Mouse (Mus musculus) c-Kit-negative CD71-positive TER-119-positive erythroid progenitor cells, embryonic 14.5 days (primary cell): Measurements from ENCODE around the gene Klhl26.

Experiments
- DNase-seq: peaks from one replicate; pipeline ENCODE4 v3.0.0-alpha.2; 2013; ENCODE audit warnings: low read depth, low spot score

Gene Klhl26

GRCm38 (mm10) chr8:70477269-70477982 is 658 bp upstream of the Klhl26 start:
- peak; percentile 60 for DNase-seq

DNA sequence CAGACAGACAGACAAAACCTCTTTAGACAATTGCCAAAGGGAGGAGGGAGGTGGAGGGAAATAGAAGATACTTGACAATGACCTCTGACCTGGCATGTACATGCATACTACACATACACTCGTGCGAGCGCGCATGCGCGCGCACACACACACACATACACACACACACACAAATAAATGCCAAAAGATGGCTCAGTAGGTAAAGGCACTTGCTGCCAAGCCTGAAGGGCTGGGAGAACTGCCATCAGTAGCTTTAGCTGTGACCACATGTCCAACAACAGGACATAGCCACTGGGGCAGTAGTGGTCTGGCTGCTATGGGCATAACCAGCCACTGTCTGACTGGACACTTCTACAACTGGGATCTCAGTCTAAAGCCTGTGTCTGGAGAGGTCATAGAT is 4.9 kb downstream of the Klhl26 start:
- DNase-seq, result no peak

- DNase-seq, result no peak
Observed at GRCm38 (mm10) chr8:70469938-70470337, 6.8 kb downstream of the Klhl26 start.

- no peak for DNase-seq
Observed at GRCm38 (mm10) chr8:70469295-70469916, 7.4 kb downstream of the Klhl26 start.

DNA sequence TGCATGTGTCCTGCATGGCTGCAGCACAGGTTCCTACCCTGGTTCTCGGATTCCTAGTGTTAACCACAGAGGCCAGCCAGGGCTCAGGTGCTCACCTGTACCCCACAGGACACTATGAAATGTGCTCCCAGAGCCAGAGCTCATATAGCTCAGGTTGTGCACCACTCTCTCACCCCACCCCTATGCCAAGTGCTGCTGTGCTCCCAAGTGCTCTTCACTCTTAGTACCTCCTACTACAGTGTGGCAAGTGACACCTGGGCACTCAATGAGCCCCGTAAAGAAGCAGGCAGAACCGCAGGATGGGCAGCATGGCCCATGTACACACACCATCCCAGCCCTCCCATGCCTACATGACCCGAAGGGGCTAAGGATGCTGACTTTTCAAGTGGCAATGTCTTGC is 8.0 kb downstream of the Klhl26 start:
- no peak for DNase-seq

DNA sequence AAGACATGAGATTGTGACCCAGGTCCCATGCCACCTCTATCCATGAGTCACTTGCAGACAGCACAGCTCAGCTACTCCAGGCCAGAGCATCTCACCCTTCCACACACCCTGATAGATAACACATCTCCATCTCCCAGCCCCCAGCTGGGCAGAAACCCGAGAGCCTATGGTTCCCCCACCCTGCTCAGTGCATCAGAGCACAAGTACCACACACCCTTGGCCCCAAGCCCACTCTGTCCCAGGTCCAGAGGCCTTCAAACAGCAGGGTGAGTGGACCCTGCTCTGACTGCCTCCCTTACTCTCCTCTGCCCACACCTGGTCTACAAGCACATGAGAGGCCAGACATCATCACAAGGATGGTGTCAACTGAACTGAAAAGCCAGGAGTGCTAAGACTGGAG is 8.9 kb downstream of the Klhl26 start:
- DNase-seq, result no peak

DNA sequence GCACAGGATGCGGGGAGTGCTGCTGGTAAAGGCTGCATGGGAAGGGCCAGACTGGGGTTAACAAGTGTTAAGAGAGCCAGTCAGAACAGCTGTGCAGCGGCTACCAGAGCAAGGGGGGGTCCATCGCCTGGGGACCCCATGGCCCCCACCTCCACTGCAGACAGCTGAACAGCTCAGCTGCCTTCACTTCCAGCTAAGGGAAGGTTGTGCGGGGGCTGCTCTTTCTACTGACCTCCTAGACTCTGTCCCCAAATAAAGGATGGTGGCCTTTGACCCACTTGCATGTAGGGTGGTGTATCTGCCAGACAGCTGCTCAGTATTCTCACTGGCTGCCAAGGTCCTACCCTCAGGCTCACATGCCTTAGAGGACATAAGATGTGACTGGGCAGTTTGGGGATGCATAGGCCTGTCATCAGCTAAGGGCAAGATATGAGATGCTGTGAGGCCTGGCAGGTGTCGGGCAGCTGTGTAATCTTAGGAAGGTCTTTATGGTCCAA is 9.5 kb downstream of the Klhl26 start:
- DNase-seq, result no peak

- DNase-seq, result no peak
Observed at GRCm38 (mm10) chr8:70466771-70467170, 10.0 kb downstream of the Klhl26 start.

DNA sequence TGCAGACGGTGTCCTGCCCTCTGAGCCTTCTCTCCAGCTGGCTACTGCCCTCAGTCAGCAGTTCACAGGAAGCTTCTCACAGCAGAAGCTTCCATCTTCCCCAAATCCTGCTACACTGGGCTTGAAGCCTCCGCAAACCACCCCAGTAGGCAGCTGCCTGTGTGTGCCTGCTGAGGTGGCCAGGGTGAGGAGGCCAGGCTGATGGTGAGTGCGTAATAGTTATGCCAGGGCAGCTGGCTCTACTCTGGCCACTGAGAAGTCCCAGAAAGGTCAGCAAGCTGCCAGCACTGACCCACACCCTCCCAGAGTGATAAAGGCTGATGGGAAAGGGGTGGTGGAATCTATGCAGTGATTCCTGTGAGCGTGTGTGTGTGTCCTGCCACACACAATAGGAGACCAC is 10.5 kb downstream of the Klhl26 start:
- DNase-seq, result no peak

GRCm38 (mm10) chr8:70465701-70466100 is 11.1 kb downstream of the Klhl26 start:
- no peak for DNase-seq

DNA sequence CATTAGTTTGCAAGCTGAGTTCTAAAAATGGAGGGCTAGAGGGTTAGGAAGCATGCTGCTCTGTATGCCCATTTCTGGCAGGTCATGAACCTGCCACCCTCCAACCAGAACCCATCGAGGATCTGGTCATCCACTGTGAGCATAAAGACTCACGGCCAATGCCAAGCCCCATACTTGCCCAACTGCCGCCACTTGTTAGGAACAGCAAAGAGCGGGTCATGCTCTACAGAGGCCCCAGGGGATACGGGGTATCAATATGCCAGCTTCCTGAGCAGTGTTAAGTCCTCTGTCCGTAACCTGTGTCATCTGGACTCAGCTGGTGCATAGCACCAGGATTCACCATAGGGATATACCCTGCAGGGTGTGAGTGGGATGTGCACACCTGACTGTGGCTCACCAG is 12.6 kb downstream of the Klhl26 start:
- DNase-seq, result no peak

GRCm38 (mm10) chr8:70463306-70463705 is 13.5 kb downstream of the Klhl26 start:
- DNase-seq, result no peak

- DNase-seq, result no peak
Observed at GRCm38 (mm10) chr8:70462516-70462813, 14.3 kb downstream of the Klhl26 start.

DNA sequence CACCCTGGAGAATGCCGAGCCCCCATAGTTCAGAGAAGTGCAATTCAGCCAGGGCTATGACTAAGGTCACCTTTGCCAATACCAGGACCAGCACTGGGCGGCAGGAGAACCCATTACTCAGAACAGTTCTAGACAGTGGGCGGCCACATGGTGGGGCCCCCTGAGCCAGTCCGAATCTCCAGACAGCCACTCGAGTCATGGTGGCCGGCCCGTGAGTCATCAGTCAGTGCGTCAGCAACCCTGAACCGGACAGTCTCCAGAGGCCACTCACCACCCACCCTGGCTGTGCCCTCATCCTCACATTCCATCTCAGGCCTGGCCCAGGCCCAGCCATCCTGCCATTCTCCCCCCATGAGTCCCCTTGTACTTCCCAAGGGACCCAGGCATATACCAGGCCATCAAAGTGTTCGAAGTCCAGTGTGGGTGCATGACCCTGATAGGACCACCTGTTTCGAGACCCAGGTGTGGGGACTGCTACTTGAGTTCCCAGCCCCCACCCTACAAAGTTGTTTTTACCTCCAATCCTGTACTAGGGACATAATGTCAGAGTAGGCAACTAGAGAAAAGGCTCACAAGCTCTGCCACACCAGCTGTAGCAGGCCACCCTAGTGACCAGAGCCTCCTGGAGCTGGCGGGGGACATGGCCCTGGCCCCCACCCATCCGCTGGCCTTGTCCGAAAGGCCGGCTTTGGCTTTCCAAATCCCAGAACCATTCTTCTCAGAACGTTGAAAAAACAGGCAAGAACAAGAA is 14.8 kb downstream of the Klhl26 start:
- no peak for DNase-seq

DNA sequence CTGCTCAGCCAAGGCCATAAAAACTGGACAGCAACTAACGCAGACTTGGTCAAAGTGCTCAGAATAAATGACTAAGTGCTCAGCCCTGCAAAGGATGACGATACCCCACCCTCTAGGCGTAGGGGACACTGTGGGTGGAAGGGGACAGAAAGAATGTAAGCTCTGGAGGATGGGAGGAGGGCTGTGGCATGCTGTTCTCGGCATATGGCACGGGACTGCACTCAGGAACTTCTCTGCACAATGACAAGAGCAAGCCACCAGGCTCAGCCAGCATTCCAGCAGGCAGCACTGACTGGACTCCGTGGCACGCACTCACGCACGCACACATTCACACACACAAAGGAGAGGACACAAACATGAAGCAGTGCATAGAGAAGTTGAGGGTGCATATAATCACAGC is 16.2 kb downstream of the Klhl26 start:
- no peak for DNase-seq

DNA sequence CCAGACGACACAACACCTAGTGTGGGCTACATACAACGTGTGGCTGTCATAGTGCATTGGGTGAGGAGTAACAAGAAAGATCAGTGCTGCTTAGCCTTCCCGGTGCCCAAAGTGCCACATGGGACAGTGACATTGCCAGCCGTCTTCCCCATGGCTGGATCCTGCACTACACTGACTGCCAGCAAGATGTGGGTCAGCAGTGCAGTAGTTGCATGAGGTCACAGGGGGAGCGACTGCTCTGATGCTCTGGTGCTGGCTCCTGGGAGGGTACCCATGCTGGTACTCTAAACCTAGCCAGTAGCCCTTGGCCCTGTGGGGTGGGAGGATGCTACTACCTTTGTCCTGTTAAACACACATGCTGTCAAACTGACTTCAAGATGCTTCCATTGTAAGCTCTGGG is 16.6 kb downstream of the Klhl26 start:
- no peak for DNase-seq

GRCm38 (mm10) chr8:70459636-70460035 is 17.1 kb downstream of the Klhl26 start:
- no peak for DNase-seq

GRCm38 (mm10) chr8:70458462-70458861 is 18.3 kb downstream of the Klhl26 start:
- DNase-seq, result no peak

GRCm38 (mm10) chr8:70457882-70458281 is 18.9 kb downstream of the Klhl26 start:
- DNase-seq, result no peak

GRCm38 (mm10) chr8:70456996-70457395 is 19.8 kb downstream of the Klhl26 start:
- DNase-seq, result no peak

- DNase-seq, result no peak
Observed at GRCm38 (mm10) chr8:70453852-70454251, 22.9 kb downstream of the Klhl26 start.

GRCm38 (mm10) chr8:70452196-70452966 is 24.4 kb downstream of the Klhl26 start:
- no peak for DNase-seq
